Mouse (Mus musculus) right cerebral cortex, postnatal 36 days (tissue): ENCODE data around the gene Cox4i2.
A peak's percentile ranks its signal among the peaks of the same experiment; 100 is the strongest.

Experiments used
- DNase-seq, 2 experiments: peaks; one replicate each; pipeline ENCODE4 v3.0.0; 2022; ENCODE audit warnings: low spot score in 2 of 2, mixed read lengths in 1 of 2

Gene Cox4i2

DNA sequence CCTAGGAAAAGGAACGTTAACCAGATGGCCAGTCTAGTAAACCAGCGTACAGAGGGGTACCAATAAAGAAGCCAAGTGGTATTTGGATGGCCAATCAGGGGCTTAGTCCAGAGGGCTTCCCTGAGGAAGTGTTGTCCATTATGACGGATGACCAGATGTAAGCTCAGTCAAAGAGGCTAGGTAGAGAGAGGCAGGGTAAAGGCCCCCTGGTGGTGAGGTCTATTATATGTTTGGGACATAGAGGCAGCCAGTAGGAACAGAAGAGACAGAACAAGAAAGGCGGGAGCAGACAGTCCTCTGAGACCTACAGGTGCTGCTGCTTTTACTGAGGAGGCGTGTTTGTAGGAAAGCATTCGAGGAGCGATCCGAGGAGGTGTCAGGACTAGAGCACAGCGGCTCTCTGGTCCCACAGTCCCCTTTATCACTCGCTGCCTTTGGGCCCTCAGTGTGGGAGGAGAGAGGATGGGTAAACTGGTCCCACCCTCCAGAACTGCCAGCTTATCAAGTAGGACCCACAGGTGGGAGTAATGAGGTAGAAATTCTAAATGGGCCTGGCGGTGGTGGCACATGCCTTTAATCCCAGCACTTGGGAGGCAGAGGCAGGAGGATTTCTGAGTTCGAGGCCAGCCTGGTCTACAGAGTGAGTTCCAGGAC is 13.8 kb downstream of the Cox4i2 start:
- no peak for DNase-seq

DNA sequence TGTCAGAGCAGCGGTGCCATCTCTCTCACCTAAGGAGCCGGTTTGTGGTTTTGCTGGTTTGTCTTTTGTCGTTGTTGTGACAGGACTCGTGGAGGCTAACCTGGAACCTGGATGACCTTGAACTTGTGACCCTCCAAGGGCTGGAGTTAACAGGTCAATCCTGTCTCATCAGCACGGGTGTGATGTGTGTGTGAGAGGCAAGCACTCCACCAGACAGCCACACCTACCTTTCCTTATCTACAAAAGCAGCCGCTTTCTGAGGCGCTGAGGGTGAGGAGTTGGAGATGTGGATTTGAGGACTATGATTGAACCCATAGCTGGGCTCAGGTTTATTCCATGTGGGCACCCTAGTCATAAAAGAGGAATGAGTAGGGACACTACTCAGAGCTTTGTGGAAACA is 15.7 kb downstream of the Cox4i2 start:
- DNase-seq: no peak

DNA sequence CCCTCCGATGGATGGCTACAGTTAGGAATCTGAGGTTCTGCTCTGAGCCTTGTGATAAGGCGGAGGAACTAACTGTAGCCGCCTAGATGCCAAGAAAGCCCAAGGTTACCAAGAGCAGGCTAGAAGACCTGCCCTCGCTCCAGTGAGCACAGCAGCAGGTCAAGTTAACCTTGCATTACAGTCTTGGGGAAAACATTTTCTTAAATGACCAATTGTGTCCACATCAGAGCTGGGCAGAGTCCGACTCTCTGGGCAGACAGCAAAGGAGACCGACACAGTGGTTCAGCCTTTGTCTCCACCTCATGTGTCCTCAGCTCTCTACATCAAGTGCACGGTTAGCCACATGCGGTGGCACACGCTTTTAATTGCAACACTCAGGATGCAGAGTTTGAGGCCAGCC is 17.6 kb downstream of the Cox4i2 start:
- DNase-seq: no peak

DNA sequence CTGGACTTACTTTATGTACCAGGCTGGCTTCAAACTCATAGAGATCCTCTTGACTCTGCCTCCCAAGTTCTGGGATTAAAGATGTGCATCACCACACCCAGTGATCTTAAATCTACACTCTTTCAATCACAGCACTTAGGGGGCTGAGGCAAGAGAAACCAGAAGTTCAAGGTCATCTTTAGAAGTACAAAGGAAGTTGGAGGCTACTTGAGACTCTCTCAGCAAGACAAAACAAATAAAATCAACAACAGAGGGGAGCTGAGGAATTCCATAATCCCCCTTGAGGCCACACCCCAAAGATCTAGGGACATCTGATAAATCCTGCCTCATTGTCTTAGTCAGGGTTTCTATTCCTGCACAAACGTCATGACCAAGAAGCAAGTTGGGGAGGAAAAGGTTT is 18.3 kb downstream of the Cox4i2 start:
- no peak for DNase-seq

DNA sequence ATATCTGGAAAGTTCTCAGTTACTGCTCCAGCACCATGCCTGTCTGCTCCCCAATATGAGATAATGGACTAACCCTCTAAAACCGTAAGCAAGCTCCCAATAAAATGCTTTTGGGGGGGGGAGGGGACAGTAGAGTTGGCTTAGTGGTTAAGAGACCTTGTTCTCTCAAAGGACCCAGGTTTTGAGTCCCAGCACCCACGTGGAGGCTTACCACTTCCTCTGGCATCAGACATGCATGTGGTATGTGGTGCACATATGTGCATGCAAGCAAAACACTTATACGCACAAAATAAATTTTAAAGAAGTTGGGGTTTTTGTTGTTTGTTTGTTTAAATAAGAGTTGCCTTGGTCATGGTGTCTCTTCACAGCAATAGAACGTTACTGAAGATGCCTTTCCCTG is 21.4 kb downstream of the Cox4i2 start:
- no peak for DNase-seq

DNA sequence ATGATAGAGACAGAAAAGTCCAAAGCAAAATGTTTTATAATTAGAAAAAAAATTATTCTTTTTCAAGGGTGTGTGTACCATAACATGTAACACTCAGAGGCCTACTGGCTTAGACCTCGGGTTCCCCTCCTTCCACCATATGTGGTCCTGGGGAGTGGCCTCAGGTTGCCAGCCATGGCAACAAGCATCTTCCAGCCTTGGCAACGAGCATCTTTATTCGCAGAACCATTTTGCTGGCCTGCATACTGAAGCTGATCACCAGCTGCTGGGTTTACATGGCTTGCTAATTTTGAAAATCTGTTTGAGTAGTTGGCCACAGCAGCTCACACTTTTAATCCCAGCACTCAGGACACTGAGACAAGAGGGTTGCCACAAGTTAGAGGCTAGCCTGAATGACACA is 22.0 kb downstream of the Cox4i2 start:
- no peak for DNase-seq

DNA sequence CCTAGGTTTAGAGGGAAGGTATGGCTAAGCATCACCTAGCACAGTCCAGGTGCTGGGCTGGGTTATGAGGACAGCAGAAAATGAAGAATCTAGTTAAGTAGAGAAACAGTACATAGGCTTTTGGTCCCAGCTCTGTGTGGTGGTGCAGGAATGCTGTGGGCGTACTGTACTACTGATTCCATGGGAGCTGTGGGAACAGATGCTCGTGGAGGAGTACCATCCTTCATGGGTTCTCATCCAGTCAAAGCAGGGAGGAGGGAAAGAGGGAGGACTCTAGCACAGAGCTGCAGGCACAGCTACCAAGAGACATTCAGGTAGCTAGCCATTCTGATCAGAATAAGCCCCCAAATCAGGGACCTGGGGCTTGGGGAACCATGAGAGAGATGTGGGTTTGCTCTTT is 22.5 kb downstream of the Cox4i2 start:
- peak; percentile 80 to 85 for DNase-seq

DNA sequence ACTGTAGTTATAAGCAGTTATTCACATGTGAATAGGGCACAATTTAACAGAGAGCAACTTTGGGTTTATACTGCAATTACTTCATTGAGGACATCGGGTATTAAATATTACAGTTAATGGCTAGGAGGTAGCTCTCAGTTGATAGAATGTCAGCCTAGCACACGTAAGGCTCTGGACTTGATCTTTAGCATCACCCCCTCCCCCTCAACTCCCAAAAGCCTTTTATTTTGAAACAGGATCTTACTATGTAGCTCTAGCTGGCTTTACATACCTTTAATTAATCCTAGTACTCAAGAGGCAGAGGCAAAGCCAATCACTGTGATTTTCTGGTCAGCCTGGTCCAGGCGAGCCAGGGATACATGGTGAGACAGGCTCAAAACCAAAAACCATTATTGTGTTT is 23.1 kb downstream of the Cox4i2 start:
- no peak for DNase-seq

DNA sequence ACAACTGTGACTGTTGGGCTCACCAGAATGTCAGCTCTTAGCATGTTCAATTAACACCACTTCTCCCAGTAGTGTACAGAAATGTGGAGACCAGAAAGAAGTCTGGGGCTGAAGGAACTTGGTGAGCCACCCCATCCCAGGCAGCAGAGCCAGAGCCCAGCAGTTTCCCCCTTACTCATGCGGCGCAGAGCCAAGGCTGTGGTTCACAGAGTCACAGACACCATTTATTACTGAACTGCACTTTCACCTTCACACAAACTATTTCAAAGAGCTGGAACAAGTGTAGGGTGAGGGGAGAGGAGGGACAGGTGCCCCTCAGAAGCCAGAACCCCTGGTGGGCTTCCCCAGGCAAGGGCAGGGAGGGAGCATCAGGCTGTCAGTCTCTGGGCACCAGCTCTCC is 26.5 kb downstream of the Cox4i2 start:
- no peak for DNase-seq

DNA sequence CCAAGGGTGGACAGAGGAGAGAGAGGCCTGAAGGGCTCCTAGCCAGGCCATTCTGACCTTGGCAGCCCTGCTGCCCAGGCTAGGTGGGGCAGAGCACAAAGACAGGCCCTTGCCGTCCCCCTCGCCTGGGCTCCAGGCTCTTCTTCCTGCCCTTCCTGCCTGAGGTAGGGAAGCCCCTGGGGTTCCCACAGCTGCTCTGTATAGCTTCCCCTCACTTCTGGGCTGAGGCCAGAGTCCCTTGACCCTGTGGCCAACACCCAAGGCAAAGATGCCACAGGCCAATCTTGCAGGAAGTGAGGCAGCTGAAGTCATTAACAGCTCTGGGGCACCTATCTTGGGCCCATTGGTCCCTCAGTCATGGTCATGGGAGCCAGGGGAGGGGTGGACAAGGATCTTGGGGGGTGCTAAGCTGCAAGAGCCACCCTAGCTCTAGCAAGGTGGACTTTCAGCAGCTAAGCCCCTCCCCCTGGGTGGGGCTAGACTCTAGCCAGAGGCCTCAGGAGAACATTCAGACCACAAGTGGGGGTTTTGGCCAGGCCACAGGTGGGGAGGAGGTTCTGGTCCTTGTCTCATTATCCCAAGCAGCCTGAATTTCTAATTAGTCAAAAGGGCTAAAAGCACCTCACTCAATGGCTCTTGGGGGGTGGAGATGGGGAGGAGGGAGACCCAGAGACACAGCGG is 27.2 kb downstream of the Cox4i2 start:
- DNase-seq: no peak

DNA sequence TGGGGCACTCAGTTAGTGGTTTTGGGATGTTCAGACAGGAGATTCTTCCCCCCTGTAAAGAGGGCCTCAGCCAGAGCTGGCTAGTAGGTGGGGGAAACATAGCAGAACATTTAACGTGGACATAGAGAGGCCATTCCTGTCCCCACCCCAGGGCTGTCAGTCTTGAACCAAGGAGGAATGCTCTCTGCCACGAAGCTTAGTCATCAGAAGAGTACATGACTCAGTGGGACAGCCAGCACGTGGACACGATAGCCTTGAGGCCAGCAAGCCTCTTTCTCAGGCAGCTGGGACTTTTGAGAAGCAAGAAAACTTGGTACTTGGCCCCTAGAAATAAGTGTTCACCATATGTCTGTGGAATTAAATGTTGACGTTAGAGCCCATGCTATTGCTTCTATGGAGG is 28.7 kb downstream of the Cox4i2 start:
- DNase-seq: no peak

DNA sequence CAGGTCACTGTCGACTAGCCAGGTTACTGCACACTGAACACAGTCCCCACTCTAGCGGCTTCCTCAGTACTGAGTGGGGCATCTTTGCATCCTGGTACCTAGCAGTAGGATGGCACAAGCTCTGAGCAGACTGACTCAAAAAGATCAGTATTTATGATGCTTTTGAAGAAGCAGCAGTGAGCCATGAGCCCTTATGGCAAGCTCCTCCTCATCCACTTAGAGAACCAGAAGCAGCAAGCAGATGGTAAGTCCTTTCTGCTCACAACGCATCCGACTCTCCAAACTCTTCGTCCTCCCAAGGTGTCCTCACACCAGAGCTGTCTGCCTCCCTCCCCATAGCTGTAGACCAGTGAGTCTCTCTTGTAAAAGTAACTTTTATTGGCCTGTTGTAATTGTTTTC is 29.3 kb downstream of the Cox4i2 start:
- DNase-seq: no peak

DNA sequence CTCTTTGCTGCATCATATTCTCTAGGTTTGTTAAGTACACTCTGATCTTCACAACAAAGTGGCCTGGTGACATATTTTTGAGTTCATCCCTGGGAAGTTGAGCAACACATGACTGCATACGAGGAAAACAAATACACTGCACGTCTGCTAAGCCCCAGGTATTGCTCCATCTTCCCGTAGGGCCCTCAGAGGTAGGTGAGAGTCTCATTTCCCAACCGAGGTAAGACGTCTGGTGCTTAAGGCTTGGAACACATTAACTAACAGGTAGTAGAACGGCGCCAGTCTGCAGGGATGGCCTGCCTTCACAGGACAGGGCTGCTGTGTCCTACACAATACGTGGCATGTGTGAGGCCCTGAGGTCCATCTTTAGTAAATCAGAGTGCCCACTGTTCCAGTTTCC is 30.7 kb downstream of the Cox4i2 start:
- no peak for DNase-seq

DNA sequence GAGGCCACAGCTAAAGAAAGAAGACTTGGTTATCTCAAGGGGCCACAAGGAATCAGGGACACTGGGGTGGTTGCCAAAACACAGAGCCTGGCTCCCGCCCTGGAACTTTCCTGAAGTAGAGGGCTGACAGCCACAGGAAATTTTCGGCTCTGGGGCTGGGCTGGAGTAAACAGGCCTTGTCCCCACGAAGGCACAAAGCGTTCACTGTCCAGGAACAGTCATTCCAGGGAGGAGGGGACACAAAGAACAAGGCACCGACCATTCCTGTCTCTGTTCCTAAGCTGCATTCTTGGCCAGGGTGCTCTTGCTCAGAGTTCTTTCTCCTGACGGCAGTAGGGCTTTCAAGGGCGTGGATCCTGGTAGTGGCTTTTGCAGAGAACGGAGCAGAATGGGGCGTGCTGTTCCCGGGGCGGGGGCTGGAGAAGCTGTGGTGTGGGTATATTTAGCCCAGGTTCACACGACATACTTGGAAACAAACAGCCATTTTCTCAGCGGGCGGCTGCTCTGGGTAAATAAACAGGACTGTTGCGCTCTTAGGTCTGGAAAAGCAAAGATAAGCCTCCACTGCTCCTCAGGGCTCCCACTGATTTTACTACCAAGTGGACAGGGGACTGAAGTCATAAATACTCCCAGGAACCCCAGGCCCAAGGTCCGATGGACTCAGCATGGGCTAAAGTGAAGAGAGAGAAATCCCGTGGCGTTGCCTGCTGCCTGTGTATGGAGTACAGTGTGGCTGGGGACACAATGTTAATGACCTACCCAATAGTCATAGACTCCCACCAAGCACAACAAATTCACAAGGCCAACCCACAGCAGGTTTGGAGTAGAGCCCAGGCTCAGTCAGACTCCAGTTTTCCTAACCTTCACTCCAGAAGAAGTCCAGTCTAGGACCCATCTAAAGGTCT is 31.7 kb downstream of the Cox4i2 start:
- DNase-seq: peak; percentile 83 to 91

DNA sequence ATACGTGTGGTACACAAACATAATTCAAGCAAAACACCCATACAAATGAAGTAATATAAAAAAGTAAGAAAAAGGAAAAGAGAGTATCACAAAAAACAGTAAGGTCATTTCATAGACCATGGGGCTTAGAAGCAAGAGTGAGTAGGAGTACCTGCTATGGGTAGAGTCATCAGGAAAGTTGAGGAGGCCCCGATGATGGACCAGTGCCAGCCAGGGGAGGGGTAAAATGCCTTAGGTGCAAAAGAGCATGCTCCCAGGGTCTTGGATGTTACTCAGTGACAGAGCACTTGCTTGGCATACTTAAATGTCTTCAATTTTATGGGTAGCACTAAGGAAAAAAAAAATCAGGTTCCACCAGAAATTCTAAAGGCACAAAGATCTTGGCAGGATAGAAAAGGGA is 33.2 kb downstream of the Cox4i2 start:
- DNase-seq: no peak

DNA sequence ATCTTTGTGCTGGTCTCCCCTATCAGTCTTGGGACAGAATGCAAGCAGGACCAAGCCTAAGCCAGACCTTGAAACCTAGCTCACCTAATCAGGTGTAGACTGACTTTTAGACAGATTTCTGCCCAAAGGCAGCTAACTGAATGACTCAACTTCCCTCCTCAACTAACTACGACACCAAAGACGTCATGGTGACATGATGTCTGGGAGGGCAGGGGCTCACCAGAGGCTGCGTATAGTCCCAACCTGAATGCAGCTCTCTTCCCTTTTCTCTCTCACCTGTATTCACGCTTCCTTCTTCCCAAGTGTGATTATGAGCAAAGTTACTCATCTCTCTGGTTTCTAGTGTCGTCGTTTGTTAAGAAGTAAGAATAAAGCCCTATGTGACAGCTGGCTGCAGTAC is 33.6 kb downstream of the Cox4i2 start:
- no peak for DNase-seq

DNA sequence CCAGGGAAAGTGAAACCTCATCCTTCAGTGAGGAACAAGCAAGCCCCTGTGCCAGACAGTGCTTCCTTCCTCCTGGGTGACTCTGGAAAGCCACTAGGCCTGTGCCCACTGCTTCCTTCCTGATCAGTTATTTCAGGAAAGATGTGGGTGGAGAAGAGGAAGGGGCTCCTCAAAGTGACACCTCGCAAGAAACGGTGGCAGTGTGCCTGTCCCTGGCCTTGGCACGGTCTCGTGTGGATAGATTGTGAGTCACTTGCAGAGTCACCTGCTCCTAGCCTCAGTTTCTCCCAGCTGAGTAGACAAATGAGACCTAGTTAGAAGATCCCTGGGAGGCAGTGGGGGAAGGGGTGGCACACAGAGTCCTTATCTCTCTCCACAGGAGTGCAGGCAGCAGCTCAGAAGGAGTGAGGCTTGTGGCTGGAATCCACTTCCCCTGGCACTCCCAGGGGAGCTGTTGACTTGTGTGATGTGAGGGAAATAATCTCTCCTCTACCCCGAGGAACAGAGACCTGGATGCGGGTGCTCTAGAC is 35.0 kb downstream of the Cox4i2 start:
- DNase-seq: peak; percentile 34 to 51

DNA sequence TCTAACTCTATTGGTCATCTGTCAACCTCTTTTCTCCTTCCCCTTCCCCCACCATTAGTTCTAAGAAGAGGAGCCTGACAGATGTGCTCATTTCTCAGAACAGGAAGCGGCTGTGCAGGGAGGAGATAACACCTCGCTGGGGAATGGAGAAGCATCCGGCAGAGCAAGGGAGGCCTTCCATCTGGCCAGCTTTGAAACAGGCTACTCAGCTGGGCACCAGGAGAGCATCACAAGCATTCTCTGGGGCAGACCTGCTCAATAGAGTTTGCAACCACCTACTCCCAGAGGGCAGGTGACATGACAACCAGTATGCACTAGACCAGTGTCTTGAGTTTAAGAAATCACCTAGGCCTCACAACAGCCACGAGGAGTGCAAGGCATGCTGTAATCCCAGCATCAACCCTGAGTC is 35.6 kb downstream of the Cox4i2 start:
- DNase-seq: no peak

DNA sequence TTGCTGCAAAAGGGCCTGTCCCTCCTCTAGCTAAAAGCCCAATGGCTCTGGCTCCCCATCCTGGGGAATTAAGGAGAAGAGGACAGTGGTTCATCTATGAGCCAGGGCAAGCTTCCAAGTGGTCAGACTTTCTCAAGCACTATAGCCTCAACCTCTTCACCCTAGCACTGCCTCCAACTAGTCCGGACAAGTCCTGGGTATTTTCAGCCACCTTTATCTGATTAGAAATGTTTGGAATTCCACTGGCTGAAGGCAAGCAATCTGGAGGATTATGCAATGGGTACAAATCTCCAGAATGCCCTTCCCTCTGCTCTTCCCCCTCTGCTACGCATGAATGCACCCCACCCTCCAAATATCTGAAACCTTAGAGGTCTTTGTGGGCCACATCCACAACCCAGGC is 38.5 kb downstream of the Cox4i2 start:
- DNase-seq: no peak

DNA sequence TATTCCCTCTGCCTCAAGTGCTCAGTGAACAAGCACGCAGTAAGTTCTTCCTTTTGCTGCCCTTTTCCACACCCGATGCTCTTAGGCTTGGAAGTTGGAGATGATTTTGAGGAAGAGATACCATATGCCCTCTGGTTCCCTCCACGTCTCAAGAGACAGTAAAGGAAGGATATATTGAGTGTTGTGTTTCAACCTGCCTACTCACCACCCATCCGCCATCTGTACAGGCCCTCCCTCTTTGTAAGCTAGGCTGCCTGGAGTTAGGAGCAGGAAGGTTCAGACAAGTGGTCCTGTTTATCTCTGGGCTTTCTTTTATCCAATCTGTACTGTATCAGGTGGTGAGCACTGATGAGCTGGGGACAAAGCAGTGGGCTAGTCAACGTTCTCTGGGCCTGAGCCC is 39.4 kb downstream of the Cox4i2 start:
- DNase-seq: no peak

DNA sequence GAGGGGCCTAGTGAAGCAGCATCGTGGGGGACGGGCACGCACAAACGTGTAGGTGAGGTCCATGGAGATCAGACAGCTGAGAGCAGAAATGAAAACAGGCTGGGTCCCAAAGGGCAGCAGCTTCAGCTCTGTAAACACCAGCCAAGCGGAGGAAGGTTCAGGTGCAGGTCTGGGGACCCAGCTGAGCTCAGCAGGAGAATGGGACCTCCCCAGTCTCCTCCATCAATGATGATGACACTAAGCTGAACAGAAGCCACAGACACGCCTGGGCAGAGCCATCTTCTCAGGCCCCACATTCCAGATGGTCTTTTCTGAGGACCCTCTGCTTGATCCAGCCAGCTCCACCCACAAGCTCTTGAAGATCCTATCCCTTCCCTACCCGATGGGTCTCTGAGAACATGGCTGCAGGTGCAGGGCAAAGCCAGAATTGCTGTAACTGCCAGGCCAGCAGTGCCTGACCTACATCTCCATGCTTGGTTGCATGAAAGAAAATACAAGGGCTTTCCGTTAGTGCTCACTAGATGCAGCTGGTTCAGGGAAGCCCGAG is 40.4 kb downstream of the Cox4i2 start:
- no peak for DNase-seq

DNA sequence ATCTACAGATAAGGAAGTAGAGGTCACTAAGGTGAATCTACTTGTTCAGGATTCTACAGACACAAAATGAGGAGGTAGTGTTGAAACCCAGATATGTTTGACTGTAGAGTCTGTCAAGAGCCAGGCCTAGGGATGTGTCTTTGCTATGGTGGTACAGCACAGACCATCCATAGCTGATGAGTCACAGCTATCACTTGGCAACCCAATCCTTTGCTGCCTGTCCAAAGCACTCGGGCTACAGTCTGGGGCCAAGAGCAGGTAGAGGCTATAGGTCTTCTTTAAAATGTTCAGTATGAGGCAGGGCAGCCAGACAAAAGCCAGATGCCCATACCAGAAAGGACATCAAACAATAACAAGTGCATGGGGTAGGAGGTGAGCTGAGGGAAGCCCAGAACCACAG is 43.6 kb downstream of the Cox4i2 start:
- no peak for DNase-seq
